Mouse (Mus musculus) liver, adult 2 months (tissue): ENCODE results near the gene Nmral1. TPM values are rescaled to one million over a fixed set of nuclear protein-coding genes. Genes with fewer than 3 reads are reported as not detected.
A peak's percentile ranks its signal among the peaks of the same experiment; 100 is the strongest.
"Not testable (repeated sequence)": the region's sequence is repeated elsewhere in the genome, so short reads cannot be mapped to it uniquely, and the experiment has no call there.

Experiments used
- DNase-seq: peaks from one replicate; pipeline ENCODE4 v3.0.0-alpha.2; 2011; ENCODE audit warnings: low read depth, low spot score; ENCODE audit errors: extremely low read depth
- H3K27ac ChIP-seq: fragments of 200-500 bp; replicated peaks from 2 replicates; pipeline ENCODE4 v1.5.1; 2012; ENCODE audit warnings: low read depth, mild to moderate bottlenecking, control low read depth, inconsistent platforms, low read length; ENCODE audit not compliant: insufficient read depth
- H3K27me3 ChIP-seq: fragments of 200-500 bp; 2 replicates; pipeline ENCODE4 v1.6.1; 2012; ENCODE audit warnings: mild to moderate bottlenecking, moderate library complexity, low read length, inconsistent platforms; ENCODE audit not compliant: control insufficient read depth, insufficient read depth
- H3K36me3 ChIP-seq: fragments of 200-500 bp; 2 replicates; pipeline ENCODE4 v1.6.1; 2012; ENCODE audit warnings: low read length, inconsistent platforms; ENCODE audit not compliant: control insufficient read depth, insufficient read depth
- H3K4me1 ChIP-seq: fragments of 200-500 bp; 2 replicates; pipeline ENCODE4 v1.6.1; 2011; ENCODE audit warnings: low read length; ENCODE audit not compliant: control insufficient read depth, insufficient read depth
- H3K4me3 ChIP-seq: fragments of 200-500 bp; 2 replicates; pipeline ENCODE4 v1.5.1; 2011; ENCODE audit warnings: low read depth, mild to moderate bottlenecking, control low read depth, low read length, moderate library complexity; ENCODE audit not compliant: insufficient read depth
- H3K79me2 ChIP-seq: fragments of 200-500 bp; 2 replicates; pipeline ENCODE4 v1.6.1; 2012; ENCODE audit warnings: inconsistent platforms, mild to moderate bottlenecking, low read length, moderate library complexity; ENCODE audit not compliant: control insufficient read depth, insufficient read depth
- H3K9ac ChIP-seq: fragments of 200-500 bp; 2 replicates; pipeline ENCODE4 v1.6.1; 2012; ENCODE audit warnings: low read depth, mild to moderate bottlenecking, control low read depth, inconsistent platforms, low read length
- CTCF ChIP-seq: fragments of 200-500 bp; IDR thresholded peaks from 2 replicates; pipeline ENCODE4 v1.5.1; 2011; ENCODE audit warnings: low read depth, low read length, control low read depth
- POLR2A ChIP-seq: fragments of 200-500 bp; IDR thresholded peaks from 2 replicates; pipeline ENCODE4 v1.6.1; 2011; ENCODE audit warnings: low read length, control low read depth; ENCODE audit not compliant: insufficient read depth; ENCODE audit errors: extremely low read depth
- WGBS: fragments of 180-500 bp; shearing (Covaris S2); methylation state at CpG from one replicate; pipeline ENCODE4 v1.1.7; 2018; 5-methylcytosine and 5-hydroxymethylcytosine counted together
- polyA plus RNA-seq: library from polyadenylated mRNA; depleted of rRNA; stranded (reverse); fragments of >200 nt; gene quantifications from 2 replicates; pipeline ENCODE4 v1.2.3, GENCODE M21; 2012
- total RNA-seq: library from RNA; depleted of rRNA; stranded (reverse); fragments of >200 nt; gene quantifications from 2 replicates; pipeline ENCODE4 v1.2.3, GENCODE M21; 2014

The Nmral1 gene
- total and polyA plus RNA-seq, 2 experiments: 7.8 to 11.2 TPM

DNA sequence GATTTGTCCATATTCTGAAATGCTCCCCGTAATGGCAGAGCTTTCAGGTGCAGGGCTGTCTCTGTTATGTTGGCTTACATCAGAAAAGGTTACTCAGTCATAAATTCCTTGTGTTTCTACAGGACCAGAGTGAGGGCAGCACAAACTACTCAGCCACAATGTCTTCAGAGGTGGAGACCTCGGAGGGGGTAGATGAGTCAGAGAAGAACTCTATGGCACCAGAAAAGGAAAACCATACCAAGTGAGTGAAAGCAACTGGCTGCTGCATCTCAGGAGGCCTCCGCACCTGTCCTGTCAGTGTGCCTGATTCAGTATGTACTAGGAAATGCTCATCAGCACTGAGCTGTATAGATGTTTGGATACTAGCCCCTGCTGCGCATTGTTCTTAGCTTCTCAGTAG is 43.3 kb upstream of the Nmral1 start:
- 95% methylated on average over 4 of the region's 4 CpGs for WGBS
- Histone ChIP-seq H3K9ac (no peak overlapping the region), H3K4me1 (peaks cover 4% of the 10 kb centered on the region; the same call in 1 of the 2 replicates), H3K79me2 (peaks cover 11% of the 10 kb centered on the region; the same call in 1 of the 2 replicates), H3K4me3 (no peak overlapping the region), H3K27me3 (no peaks in the 10 kb centered on the region), H3K36me3 (peaks cover 36% of the 10 kb centered on the region), H3K27ac (no peak overlapping the region)
- TF ChIP-seq POLR2A (no peak), CTCF (no peak)
- no peak for DNase-seq

DNA sequence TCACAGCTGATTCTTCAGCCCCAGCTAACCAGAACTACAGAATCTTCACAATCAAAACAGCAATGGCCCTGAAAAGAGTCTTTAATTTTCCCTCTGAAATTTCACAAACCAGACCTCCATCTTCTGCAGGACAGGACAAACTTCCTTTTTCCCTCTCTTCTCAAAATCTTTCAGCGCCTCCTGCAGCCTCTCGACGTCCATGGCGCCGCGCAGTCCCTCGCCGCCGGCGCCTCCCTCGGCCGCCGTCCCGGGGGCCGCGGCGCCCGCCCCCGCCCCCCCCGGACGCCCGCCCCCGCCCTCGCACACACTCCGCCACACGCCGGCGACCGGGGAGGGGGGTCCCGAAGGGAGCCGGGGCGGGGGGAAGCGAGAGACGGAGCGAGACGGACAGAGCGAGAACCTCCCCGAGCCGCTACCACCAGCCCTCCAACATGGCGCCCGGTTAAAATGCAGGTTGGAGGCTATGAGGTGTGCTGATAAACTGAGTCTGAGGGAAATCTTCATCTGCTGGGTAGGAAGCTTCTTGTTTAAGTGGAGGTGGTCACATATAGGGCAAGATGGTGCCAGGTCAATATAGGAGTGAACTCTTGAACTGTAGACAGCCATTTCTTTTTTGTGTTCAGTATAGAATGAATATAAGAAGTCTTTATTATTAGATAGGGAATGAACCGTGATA is 37.6 kb upstream of the Nmral1 start:
- Histone ChIP-seq H3K4me1 (peaks cover 12% of the 10 kb centered on the region), H3K9ac (peak overlapping the region; percentile 72), H3K4me3 (peak overlapping the region; percentile 66), H3K27ac (peak overlapping the region; percentile 54), H3K79me2 (peaks cover 11% of the 10 kb centered on the region; the same call in 1 of the 2 replicates)
- DNase-seq: peak; percentile 43
- H3K36me3 ChIP-seq, H3K27me3 ChIP-seq: not testable (repeated sequence)
- WGBS: 7% methylated on average over 37 of the region's 42 CpGs

DNA sequence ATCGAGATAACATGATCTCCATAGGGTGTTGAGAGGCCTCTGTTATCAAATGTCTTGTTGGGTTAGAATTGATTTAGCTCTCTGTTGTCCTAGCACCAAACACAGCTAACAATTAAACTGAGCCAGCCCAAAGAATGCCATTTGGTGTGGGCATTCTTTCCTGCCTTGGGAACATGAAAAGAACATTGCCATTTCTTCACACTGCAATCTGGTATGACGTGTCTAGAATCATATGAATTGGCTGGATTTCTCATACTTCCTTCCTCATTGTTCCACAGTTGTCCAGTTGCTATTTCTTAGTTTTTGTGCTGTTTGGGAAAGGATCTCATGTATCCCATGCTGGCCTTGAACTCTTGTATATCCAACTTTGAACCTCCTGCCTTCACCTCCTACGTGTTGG is 34.9 kb upstream of the Nmral1 start:
- peak overlapping the region; percentile 55 for H3K27ac ChIP-seq
- no peak for TF ChIP-seq CTCF
- TF ChIP-seq POLR2A: no peak
- H3K79me2 ChIP-seq: peaks cover 2% of the 10 kb centered on the region; the same call in 1 of the 2 replicates
- no peaks in the 10 kb centered on the region for H3K36me3 ChIP-seq
- H3K4me3 ChIP-seq: no peak overlapping the region
- H3K9ac ChIP-seq: no peak overlapping the region
- DNase-seq: peak; percentile 54
- H3K4me1 ChIP-seq: peaks cover 12% of the 10 kb centered on the region
- WGBS: 21% methylated on average over 3 of the region's 3 CpGs
- no peaks in the 10 kb centered on the region for H3K27me3 ChIP-seq

DNA sequence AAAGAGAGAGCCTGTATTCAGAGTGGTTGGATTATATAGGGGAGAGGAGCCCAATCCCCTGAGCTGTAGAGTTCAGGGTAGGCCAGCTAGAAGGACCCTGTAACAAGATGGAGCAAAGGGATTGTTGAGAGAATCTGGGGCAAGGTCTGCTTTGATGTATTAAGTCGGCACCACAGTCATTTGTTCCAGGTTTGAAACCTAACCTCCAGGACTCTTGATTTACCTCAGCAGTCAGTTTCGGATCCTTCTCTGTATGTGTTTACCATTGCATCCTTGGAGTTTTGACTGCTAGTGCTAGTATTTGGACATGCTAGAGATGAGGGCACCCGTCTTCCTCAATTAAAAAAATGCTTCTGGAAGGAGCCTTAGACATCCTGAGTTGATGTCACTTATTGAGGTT is 33.0 kb upstream of the Nmral1 start:
- H3K27ac ChIP-seq: no peak overlapping the region
- DNase-seq: no peak
- H3K79me2 ChIP-seq: no peaks in the 10 kb centered on the region; the same call in 1 of the 2 replicates
- WGBS: 88% methylated on average over 3 of the region's 3 CpGs
- H3K4me3 ChIP-seq: no peak overlapping the region
- TF ChIP-seq POLR2A: no peak
- no peak for TF ChIP-seq CTCF
- no peaks in the 10 kb centered on the region for H3K27me3 ChIP-seq
- H3K9ac ChIP-seq: no peak overlapping the region
- no peaks in the 10 kb centered on the region for H3K36me3 ChIP-seq
- peaks cover 8% of the 10 kb centered on the region for H3K4me1 ChIP-seq

DNA sequence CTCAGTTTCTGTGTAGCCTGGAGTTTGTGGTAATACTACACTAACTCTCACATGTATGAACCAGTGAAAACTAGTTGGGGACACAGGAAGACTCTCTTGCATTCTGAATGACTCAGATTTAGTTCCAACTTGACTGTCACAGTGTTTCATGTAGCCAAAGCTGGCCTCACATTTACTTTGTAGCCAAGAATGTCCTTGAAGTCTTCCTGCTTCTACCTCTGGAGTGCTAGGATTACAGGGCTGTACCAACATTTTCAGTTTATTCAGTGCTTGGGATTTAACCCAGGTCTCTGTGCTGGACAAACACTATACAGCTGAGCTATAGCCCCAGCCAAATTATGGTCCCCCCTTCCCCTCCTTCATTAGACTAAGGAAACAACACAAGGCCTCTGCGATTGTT is 23.0 kb upstream of the Nmral1 start:
- Histone ChIP-seq H3K9ac (no peak overlapping the region), H3K27ac (no peak overlapping the region), H3K4me1 (peaks cover 8% of the 10 kb centered on the region; the same call in 1 of the 2 replicates), H3K27me3 (no peaks in the 10 kb centered on the region), H3K79me2 (peaks cover 24% of the 10 kb centered on the region; the same call in 1 of the 2 replicates), H3K4me3 (no peak overlapping the region), H3K36me3 (no peaks in the 10 kb centered on the region; the same call in 1 of the 2 replicates)
- 97% methylated on average over 1 of the region's 1 CpGs for WGBS
- no peak for DNase-seq
- no peak for TF ChIP-seq POLR2A
- no peak for TF ChIP-seq CTCF

DNA sequence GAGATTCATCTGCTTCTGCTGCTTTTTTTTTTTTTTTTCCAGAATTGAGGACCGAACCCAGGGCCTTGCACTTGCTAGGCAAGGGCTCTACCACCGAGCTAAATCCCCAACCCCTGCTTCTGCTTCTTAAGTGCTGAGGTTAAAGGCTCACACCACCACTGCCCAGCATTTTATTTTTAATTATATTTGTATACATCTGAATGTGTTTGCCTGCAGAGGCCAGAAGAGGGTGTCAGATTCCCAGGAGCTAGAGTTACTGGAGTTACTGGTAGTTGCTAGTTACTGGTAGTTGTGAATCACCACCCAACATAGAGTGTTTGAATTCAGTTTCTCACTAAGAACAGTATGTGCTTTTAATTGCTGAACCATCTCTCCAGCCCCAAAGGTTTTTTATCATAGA is 20.8 kb upstream of the Nmral1 start:
- Histone ChIP-seq H3K27me3 (no peaks in the 10 kb centered on the region), H3K27ac (no peak overlapping the region), H3K79me2 (peaks cover 35% of the 10 kb centered on the region), H3K4me1 (peaks cover 8% of the 10 kb centered on the region; the same call in 1 of the 2 replicates), H3K36me3 (peaks cover 3% of the 10 kb centered on the region; the same call in 1 of the 2 replicates), H3K9ac (no peak overlapping the region), H3K4me3 (no peak overlapping the region)
- WGBS: 94% methylated on average over 2 of the region's 2 CpGs
- TF ChIP-seq CTCF (no peak), POLR2A (no peak)
- no peak for DNase-seq
